Mouse (Mus musculus) monocyte, adult 2 months (primary cell): Measurements from ENCODE around the gene Vmn1r205.
"Not testable (repeated sequence)": the region's sequence is repeated elsewhere in the genome, so short reads cannot be mapped to it uniquely, and the experiment has no call there.

Experiments
- DNase-seq, 2 experiments: peaks; one replicate each; pipeline ENCODE4 v3.0.0; 2022; ENCODE audit warnings: low spot score in 2 of 2, low read depth in 1 of 2

The Vmn1r205 gene

GRCm38 (mm10) chr13:22592900-22593299 lies at the start of gene Vmn1r205:
Gene Vmn1r205, minus strand, starts transcription at chr13:22593000.
- no peak for DNase-seq

- DNase-seq = not testable (repeated sequence)
Measured at GRCm38 (mm10) chr13:22624151-22624550, 31.4 kb upstream of the Vmn1r205 start, which contains the start of gene Vmn1r206. Gene Vmn1r206, minus strand, starts transcription at chr13:22624251.

- not testable (repeated sequence) for DNase-seq
Measured at GRCm38 (mm10) chr13:22583336-22583735, 9.5 kb downstream of the Vmn1r205 start.

- DNase-seq = not testable (repeated sequence)
Measured at GRCm38 (mm10) chr13:22574911-22575310, 17.9 kb downstream of the Vmn1r205 start.

- not testable (repeated sequence) for DNase-seq
Measured at GRCm38 (mm10) chr13:22552898-22553297, 39.9 kb downstream of the Vmn1r205 start, which contains the start of gene Vmn1r204. Gene Vmn1r204, plus strand, starts transcription at chr13:22553198.
